Mouse (Mus musculus): ENCODE results near the gene Cops3.

GRCm38 (mm10) chr11:59838426-59838825, 1.2 kb downstream of the Cops3 start:
- no peak for TF ChIP-seq CTCF (IDR thresholded peaks at IDR 0.05; ENCODE audit: low read depth)
- no peak for TF ChIP-seq EP300 (optimal IDR thresholded peaks at IDR 0.05)

All from stomach, postnatal 0 days (tissue).